Mouse (Mus musculus): ENCODE results near the gene Elk3.

DNA sequence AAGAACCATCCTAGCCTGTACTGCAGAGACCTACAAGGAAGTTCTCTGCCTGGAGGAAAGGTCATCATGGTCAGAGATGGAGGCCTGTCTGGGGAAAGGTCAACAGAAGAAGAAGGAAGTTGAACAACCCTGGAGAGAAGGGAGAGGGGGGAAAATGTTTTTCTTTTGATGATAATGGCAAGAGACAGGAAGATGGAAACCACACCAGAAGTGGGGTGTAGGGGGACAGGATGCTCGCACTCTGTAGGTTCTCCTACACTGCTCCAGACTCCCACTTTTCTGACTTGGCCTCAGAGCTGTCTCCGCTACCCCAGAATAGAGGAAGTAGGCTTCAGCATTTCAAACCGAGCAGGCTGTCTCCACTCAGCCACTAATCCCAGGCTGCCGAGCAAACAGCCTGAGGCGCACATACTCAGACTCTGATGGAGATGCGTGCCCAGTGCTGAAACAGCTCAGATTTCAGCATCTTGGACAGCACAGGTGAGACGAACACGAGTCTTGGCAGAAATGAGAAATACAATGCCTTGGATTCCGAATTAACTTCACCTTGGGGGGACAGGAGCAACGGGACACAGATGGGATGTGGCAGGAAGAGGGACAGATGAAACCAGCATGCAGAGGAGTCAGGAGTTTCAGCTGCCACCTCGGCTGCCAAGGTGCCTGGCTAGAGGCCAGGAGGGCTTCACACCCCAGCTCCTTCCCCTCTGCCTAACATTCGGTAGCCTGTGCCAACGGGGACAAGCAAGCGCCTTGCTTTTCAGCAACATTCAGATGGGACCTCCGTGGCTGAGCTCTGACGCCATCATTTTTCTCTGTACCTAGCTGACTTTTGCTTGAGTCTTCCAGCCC is 49.6 kb downstream of the Elk3 start:
- TF ChIP-seq POLR2A (IDR thresholded peaks at IDR 0.05; ENCODE audit: control insufficient read depth, extremely low read depth, insufficient read depth, low read length, poor library complexity), result no peak
- TF ChIP-seq CTCF (IDR thresholded peaks at IDR 0.05; ENCODE audit: borderline replicate concordance, control insufficient read depth, extremely low read depth, insufficient read depth, low read length, poor library complexity), result no peak
